Comparison of ENCODE assay signal across 12 mouse cellular contexts in the genomic region with DNA sequence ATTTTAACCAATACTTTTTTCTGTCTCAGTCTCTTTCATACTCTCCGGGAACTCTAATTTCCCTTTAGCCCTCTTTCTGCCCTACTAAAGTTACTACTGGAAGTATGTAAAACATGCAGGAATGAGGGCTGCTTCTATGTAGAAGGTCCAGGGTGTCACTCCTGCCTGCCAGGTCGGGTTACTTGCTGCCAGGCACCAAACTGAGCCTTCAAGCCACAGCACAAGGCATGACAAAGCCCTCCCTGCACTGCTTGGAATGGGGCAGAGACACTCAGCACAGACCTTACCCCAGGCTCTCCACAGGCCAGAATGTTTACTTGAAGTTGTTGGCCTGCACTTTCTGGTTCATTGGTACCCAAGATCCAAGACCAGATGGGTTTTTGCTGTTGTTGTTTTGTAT.
"Had no signal": no experiment of that assay in that cellular context is flagged by ENCODE, and none has a peak within 500 bp of the region (broad histone marks: within the 10 kb centered on the region; RNA-seq: fewer than 3 reads in every experiment).

No protein-coding gene starts in this region.

- H3K9me3 ChIP-seq: kidney, embryonic 15.5 days; liver, embryonic 13.5 days; midbrain, embryonic 13.5 days had no signal

- DNase-seq: kidney, postnatal 10 days; kidney, postnatal 36 days; layer of hippocampus, postnatal 36 days; liver, embryonic 13.5 days; lung, adult 2 months; lung, postnatal 14 days; lung, postnatal 4 days; thymus, adult 18-20 months; thymus, postnatal 36 days had no signal

- H3K4me3 ChIP-seq: kidney, embryonic 15.5 days; left cerebral cortex, adult 2 months; liver, embryonic 13.5 days; midbrain, embryonic 13.5 days had no signal

- H3K4me2 ChIP-seq: kidney, embryonic 15.5 days; liver, embryonic 13.5 days; midbrain, embryonic 13.5 days had no signal

- ATAC-seq: midbrain, embryonic 13.5 days had no signal

- H3K36me3 ChIP-seq: kidney, embryonic 15.5 days; liver, embryonic 13.5 days; midbrain, embryonic 13.5 days had no signal

- H3K27ac ChIP-seq: kidney, embryonic 15.5 days; left cerebral cortex, adult 2 months; liver, embryonic 13.5 days; midbrain, embryonic 13.5 days had no signal

- H3K9ac ChIP-seq: kidney, embryonic 15.5 days; liver, embryonic 13.5 days; midbrain, embryonic 13.5 days had no signal

- H3K27me3 ChIP-seq: kidney, embryonic 15.5 days; liver, embryonic 13.5 days; midbrain, embryonic 13.5 days had no signal
